Mouse (Mus musculus): ENCODE data around the gene Rhbdf2. TPM values are rescaled to one million over a fixed set of nuclear protein-coding genes. Genes with fewer than 3 reads are reported as not detected.

Rhbdf2 gene
- total RNA-seq (2023; ENCODE audit: inconsistent age): 76.5 to 83.8 TPM (median 80.3 TPM) in 4 replicates

GRCm38 (mm10) chr11:116626299-116627071, at the start of gene Rhbdf2:
Gene Rhbdf2 (minus strand): TSS chr11:116627019.

GRCm38 (mm10) chr11:116654255-116654821, 27.5 kb upstream of the Rhbdf2 start, which contains the start of gene Cygb:
Gene Cygb (minus strand): TSS chr11:116654313.

GRCm38 (mm10) chr11:116653234-116653633, 26.4 kb upstream of the Rhbdf2 start, which contains the start of gene Prcd:
Gene Prcd (plus strand): TSS chr11:116653534.

GRCm38 (mm10) chr11:116586310-116586709, 40.5 kb downstream of the Rhbdf2 start, which contains the start of gene Aanat:
Gene Aanat (plus strand): TSS chr11:116586432.

GRCm38 (mm10) chr11:116581376-116581814, 45.4 kb downstream of the Rhbdf2 start, which contains the start of gene Ube2o:
Gene Ube2o (minus strand): TSS chr11:116581447.

Other genes starting within 250 kb of the Rhbdf2 start
- 36.7 to 69.1 TPM (median 49.1 TPM) in 4 replicates for gene Rnf157, start 214.0 kb downstream of the Rhbdf2 start, total RNA-seq (2023; ENCODE audit: inconsistent age)
- gene Ubald2, start 192.9 kb downstream of the Rhbdf2 start, total RNA-seq (2023; ENCODE audit: inconsistent age): 67.5 to 79.6 TPM (median 71.8 TPM) in 4 replicates
- gene Qrich2, start 160.8 kb downstream of the Rhbdf2 start, total RNA-seq (2023; ENCODE audit: inconsistent age): 0.18 TPM in 1 of 4 replicates, not detected in the others
- gene Prpsap1, start 132.8 kb downstream of the Rhbdf2 start, total RNA-seq (2023; ENCODE audit: inconsistent age): 79.3 to 86.5 TPM (median 80.9 TPM) in 4 replicates
- gene Sphk1, start 96.1 kb downstream of the Rhbdf2 start, total RNA-seq (2023; ENCODE audit: inconsistent age): 0.27 to 0.51 TPM (median 0.36 TPM) in 4 replicates
- 22.5 to 26.3 TPM (median 24.5 TPM) in 4 replicates for gene Ube2o, start 45.6 kb downstream of the Rhbdf2 start, total RNA-seq (2023; ENCODE audit: inconsistent age)
- not detected in 4 replicates for gene Aanat, start 40.6 kb downstream of the Rhbdf2 start, total RNA-seq (2023; ENCODE audit: inconsistent age)
- not detected in 4 replicates for gene Prcd, start 26.5 kb upstream of the Rhbdf2 start, total RNA-seq (2023; ENCODE audit: inconsistent age)
- gene Cygb, start 27.3 kb upstream of the Rhbdf2 start, total RNA-seq (2023; ENCODE audit: inconsistent age): not detected in 4 replicates
- gene St6galnac1, start 148.5 kb upstream of the Rhbdf2 start, total RNA-seq (2023; ENCODE audit: inconsistent age): not detected in 4 replicates
- not detected in 4 replicates for gene Mxra7, start 201.0 kb upstream of the Rhbdf2 start, total RNA-seq (2023; ENCODE audit: inconsistent age)
- 61.9 to 71.2 TPM (median 68.1 TPM) in 4 replicates for gene Mettl23, start 216.3 kb upstream of the Rhbdf2 start, total RNA-seq (2023; ENCODE audit: inconsistent age)
- gene Jmjd6, start 216.4 kb upstream of the Rhbdf2 start, total RNA-seq (2023; ENCODE audit: inconsistent age): 59.5 to 72.1 TPM (median 67.0 TPM) in 4 replicates
- gene Mfsd11, start 225.4 kb upstream of the Rhbdf2 start, total RNA-seq (2023; ENCODE audit: inconsistent age): 20.7 to 32.2 TPM (median 27.6 TPM) in 4 replicates
- gene Srsf2, start 226.1 kb upstream of the Rhbdf2 start, total RNA-seq (2023; ENCODE audit: inconsistent age): 356 to 378 TPM (median 365 TPM) in 4 replicates